Mouse (Mus musculus) kidney, adult 11 months (tissue): Measurements from ENCODE around the gene Mmp20.

Source experiments
- DNase-seq: peaks from one replicate; pipeline ENCODE4 v3.0.0; 2022

The Mmp20 gene

DNA sequence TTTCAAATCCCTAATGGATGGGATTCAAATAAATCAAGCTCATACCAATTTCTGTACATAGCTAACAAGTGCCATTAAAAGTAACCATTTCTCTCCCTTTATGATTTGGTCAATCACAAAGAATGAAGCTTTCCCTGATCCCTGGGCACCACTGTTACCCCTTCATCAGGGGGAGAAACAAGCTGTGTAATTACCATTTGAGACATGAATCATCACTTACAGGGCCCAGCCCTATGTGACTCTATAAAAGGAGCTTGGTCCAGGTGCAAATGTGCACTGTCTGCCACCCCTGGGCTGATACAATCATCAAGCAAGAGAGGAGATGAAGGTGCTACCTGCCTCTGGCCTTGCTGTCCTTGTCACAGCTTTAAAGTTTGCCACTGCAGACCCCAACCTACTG is at the start of gene Mmp20:
TSS of gene Mmp20 (plus strand) at position 301 of the 400 bp plus-strand sequence.
- no peak for DNase-seq

GRCm38 (mm10) chr9:7590063-7590462 is 38.0 kb upstream of the Mmp20 start:
- no peak for DNase-seq

GRCm38 (mm10) chr9:7593272-7593812 is 34.7 kb upstream of the Mmp20 start:
- DNase-seq: no peak

GRCm38 (mm10) chr9:7594816-7595540 is 33.1 kb upstream of the Mmp20 start:
- peak; percentile 88 for DNase-seq

DNA sequence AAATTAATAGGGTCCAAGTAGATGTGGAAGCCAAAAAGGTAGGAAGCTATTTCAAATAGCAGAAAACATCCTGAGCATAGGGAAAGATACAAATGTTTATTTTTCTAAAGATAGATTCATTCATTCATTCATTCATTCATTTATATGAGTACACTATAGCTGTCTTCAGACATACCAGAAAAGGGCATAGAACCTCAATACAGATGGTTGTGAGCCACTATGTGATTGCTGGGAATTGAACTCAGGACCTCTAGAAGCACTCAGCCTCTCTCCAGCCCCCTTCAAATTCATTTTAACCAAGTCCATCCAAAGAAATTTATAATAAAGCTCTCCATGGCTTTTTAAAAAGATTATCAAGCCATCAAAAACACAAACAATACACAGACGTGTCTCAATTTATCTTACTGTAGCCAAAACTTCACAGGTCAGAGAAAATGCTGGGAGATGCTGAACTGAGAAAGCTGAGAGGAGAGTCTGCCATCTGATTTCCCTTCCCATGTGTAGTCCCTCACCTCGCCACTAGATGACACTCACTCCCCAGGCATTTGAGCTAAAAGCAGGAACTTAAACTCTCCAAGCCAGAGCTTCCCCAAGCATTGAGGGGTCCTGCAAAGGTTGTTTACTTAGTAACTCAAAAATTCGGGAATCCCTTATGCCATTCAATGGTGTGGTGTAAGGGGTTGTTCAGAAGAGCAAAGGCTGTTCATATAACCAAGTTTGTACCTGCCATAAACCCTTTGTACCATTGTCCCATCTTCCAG is 24.9 kb upstream of the Mmp20 start:
- DNase-seq: peak; percentile 35

DNA sequence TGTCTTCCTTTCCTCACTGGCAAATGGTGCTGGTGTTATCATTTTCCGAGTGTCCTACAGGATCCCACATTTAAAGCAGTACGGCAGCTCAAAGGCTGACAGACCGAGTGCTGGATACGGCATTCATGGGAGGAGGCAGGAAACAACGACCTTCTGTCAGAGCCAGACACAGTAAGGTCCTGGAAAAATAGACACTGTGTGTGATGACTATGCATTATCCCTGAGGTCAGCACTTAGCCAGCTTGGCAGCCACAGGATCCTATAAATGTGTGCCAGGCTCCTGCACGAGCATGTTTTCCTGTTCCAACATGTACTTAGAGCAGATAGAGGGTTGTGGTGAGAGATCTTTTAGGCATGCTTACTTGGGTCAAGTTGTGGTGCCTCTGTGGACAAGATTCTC is 24.0 kb upstream of the Mmp20 start:
- no peak for DNase-seq

GRCm38 (mm10) chr9:7605638-7606037 is 22.4 kb upstream of the Mmp20 start:
- DNase-seq: no peak

DNA sequence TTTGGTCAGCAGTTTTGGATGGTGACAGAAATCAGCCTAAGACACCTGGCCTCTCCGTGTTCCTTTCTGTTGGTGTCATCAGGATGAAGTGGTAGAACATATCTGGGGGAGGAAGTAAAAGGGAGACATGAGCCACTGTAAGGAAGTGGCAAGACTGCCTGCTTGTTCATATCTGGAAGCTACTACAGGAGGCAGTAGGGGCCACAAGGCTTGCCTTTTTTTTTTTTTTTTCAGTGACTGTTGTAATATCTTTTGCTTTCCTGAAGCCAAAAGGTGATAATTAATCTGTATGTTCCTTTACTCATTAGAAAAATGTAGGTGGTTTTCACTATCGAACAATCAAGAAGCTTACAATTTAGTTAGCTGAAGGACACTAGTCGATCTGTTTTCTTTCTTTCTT is 5.4 kb upstream of the Mmp20 start:
- DNase-seq: no peak

GRCm38 (mm10) chr9:7633936-7634335 is 5.9 kb downstream of the Mmp20 start:
- no peak for DNase-seq

DNA sequence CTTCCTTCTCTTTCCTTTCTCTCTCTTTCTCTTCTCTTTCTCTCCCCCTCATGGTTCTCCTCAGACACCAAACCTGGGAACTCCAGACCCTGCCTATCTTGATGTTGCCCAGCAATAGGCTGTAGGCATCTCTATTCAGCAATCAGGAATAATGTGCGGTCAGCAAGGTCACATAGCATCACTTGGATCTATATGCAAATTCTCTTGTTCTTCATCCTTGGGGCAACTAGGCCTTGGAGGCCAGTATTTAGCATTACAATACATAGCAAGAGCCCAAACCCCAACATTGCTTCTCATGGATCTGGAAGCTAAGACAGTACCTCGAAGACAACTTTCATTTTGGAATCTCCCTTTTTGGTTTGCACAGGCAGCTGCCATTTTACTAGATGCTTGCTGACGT is 19.9 kb downstream of the Mmp20 start:
- no peak for DNase-seq

- peak; percentile 71 for DNase-seq
These were observed 22.6 kb downstream of the Mmp20 start for GRCm38 (mm10) chr9:7650397-7651180.

DNA sequence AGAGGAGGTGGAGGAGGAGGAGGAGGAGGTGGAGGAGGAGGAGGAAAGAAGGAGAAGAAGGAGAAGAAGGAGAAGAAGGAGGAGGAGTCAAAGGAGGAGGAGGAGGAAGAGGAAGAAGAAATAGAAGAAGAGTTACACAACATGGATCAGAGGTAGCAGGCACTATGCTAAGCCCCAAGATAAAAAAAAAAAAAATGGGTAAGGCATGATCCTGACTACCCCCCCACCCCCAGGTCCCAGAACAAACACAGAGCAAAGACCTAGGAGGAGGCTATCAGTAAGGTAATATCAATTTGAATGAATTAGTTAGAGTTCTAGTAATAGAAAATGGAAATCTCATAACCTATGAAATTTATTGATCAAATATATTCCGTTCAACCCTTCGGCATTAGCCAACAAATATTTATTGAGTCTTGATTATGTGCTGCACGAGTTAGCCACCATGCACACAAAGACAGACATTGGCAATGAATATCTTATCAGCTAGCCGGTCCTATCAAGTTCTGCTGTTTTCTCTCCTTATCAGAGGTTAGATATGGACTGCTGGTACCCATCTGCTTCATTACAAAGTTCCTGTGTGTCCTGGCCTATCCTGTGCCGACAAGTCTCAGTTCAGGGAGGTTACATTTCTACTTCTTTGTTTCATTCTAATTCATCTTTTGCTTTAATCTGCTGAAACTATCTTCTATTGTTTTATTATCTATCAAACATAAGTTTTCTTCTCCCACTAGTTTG is 24.5 kb downstream of the Mmp20 start:
- DNase-seq: no peak

DNA sequence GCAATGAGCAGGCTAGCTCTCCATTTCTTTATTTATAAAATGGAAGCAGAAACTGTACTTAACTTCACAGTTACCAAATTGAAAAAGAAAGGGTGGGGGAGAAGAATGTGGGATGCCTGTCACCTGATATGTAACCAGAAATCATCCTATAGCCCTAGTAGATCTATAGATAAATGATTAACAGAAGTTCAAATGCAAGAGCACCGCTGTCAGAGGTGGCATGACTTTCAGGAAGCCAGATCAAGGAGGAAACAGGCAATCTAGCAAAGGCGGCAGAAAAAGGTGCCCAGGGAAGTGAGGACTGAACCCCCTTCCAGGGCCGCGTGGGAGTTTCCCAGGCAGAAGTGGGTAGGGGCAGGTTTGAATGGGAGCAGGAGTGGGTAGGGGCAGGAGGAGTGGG is 29.9 kb downstream of the Mmp20 start:
- DNase-seq: no peak

GRCm38 (mm10) chr9:7659469-7660020 is 31.5 kb downstream of the Mmp20 start:
- DNase-seq: no peak

DNA sequence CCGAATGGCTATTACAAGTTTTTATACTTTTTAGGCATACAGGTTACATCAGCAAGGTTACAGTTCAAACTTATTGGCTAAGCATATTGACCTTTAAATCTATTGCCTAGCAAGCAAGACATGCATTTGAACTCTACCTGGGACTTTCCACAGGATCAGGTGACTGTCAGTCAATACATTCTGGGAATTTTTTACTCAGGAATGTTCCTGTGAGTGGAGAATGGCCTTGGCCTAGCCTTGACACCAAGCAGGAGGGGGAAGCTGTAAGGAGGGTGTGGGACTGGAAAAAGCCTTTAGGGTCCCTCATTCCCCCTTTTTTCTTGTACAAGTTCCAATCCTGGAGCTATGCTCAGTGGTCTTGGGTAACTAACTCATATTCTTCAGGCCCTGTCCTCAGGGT is 33.3 kb downstream of the Mmp20 start:
- peak; percentile 28 for DNase-seq

GRCm38 (mm10) chr9:7669674-7670073 is 41.6 kb downstream of the Mmp20 start:
- DNase-seq: no peak

DNA sequence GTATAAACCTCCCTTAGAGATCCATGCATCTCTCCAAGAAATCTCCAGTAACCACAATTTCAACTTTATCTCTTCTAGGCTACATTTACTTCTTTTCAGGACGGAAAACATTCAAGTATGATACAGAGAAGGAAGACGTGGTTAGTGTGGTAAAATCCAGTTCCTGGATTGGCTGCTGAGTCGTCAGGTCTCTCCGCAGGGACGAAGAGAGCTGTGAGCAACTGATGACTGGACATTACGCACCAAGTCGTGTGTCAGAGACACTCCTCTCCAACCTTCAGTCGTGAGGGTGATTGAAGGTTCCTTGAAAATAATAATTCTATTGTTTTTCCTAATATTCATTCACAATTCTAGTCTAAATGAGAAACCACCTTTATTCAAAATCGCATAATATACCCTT is 45.0 kb downstream of the Mmp20 start:
- DNase-seq: no peak

GRCm38 (mm10) chr9:7678154-7678837 is 50.3 kb downstream of the Mmp20 start:
- no peak for DNase-seq

- DNase-seq: peak; percentile 42
These were observed 54.1 kb downstream of the Mmp20 start for GRCm38 (mm10) chr9:7682081-7682618.

DNA sequence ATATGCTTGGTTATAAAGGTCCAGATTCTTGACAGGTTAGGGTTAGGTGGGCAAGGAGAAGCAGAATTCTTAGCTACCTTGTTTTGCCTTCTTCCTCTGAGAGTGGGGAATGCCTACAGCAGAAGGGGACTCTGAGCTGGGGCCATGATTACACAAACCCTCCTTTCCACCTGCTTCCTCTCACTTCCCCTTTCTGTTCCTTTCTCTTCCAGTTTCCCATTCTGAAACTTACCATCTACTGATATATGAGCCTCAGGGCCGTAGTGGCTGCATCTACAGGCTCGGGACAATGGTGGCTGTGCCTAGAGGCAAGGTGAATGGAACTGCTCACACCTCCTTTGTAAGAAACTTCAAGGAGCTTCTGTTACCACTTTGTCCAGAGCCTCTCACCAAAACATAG is 58.0 kb downstream of the Mmp20 start:
- DNase-seq: no peak

DNA sequence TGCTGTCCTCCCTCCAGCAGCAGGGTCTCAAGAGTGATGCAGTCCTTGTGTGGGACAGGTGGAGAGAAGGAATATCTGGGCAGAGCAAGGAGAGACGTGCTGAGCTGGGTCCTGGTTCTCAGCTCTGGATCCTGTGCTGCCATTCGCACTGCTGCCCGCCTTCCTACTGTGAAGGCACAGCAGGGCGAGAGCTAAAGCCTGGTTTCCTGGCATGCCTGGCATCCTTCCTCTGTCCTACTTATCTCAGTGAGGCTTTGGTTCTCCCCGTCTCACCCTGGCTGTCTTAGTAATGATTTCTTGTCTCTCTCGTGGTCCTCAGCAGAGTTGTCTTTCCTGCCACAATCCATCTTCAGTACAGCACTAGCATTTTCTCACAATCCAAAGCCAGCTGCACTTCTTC is 61.8 kb downstream of the Mmp20 start:
- no peak for DNase-seq
